Mouse (Mus musculus): Measurements from ENCODE around the gene Cox10. TPM values are rescaled to one million over a fixed set of nuclear protein-coding genes. Genes with fewer than 3 reads are reported as not detected.

The Cox10 gene
- total RNA-seq, 1 experiment from 2014 or later, result 13.1 TPM

DNA sequence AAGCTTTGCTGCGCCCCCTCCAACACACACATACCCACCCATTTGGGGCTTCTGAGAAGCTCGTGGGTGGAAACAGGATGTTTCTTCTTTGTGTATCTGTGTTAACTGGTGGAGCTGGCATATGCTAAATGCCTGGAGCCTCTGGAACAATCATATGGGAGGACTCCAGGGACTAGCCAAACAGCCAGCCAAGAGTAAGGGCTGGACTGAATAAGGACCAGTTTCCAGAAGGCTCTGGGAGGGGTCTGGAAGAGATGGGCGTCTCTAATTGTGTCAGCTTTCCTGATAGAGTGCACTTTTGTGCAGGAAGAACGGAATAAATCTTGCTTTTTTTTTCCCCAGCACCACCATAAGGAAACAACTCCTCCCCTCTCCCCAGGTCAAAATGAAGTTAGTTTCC, 165.3 kb downstream of the Cox10 start:
- no peak for ATAC-seq (replicated peaks in 1 of 2; ENCODE audit: insufficient read depth in 1 of 2, low FRiP score in 2 of 2, low TSS enrichment in 1 of 2, low read depth in 1 of 2, poor library complexity in 2 of 2, severe bottlenecking in 2 of 2)

Other genes with a start within 250 kb of the Cox10 start
- 0.50 and 0.79 TPM in 2 replicates for gene Hs3st3b1, start 157.2 kb downstream of the Cox10 start, total RNA-seq (2017)